Mouse (Mus musculus): ENCODE data around the gene 1810013L24Rik.

DNA sequence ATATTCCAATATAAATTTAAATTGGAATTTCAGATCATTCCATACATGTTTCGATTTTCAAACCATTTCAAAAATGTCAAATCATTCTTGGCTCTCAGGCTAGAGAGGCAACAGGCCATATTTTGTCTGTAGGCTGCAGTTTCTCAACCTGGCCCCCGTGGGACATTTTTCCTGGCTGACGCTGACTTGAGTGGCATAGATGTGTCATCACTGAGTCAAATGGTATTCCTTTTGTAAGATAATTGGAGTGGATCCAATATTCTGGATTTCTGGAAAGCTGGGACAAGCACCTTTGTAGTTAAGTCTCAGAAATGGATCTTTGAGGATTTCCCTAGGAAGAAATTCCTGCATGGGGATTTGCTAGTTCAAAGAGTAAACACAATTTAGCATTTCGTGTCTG, 39.0 kb upstream of the 1810013L24Rik start:
- no peak for TF ChIP-seq CTCF (IDR thresholded peaks at IDR 0.05; ENCODE audit: insufficient read depth, low read length)
- no peak for TF ChIP-seq POLR2A (IDR thresholded peaks at IDR 0.05; ENCODE audit: borderline replicate concordance, extremely low read depth, low read depth, low read length)

Measured in lung, adult 2 months (tissue).